Mouse (Mus musculus) bone marrow macrophage, adult 2 months (primary cell): ENCODE measurements at regions not wholly inside any gene's neighbourhood (a gene's known extent, or its start where the extent isn't known, plus 50 kb on each side); places are given as distances from the start of the nearest gene placed in this dataset.

Experiments
- CTCF ChIP-seq: IDR thresholded peaks from 2 replicates; pipeline ENCODE4 v1.5.1; 2012; ENCODE audit warnings: low read depth, mild to moderate bottlenecking, low read length, moderate library complexity
- POLR2A ChIP-seq: IDR thresholded peaks from 2 replicates; pipeline ENCODE4 v1.6.1; 2012; ENCODE audit warnings: mild to moderate bottlenecking, low read depth, low read length, borderline replicate concordance

GRCm38 (mm10) chr5:118837001-118837400, 276.5 kb downstream of the Med13l start:
- TF ChIP-seq POLR2A (no peak), CTCF (no peak)
